Mouse (Mus musculus): ENCODE data around the gene Rsrp1. TPM values are rescaled to one million over a fixed set of nuclear protein-coding genes. Genes with fewer than 3 reads are reported as not detected.
A peak's percentile ranks its signal among the peaks of the same experiment; 100 is the strongest.
"Not testable (repeated sequence)": the region's sequence is repeated elsewhere in the genome, so short reads cannot be mapped to it uniquely, and the experiment has no call there.

The Rsrp1 gene
- polyA plus RNA-seq, 1 experiment from 2014 or later: 400 TPM

DNA sequence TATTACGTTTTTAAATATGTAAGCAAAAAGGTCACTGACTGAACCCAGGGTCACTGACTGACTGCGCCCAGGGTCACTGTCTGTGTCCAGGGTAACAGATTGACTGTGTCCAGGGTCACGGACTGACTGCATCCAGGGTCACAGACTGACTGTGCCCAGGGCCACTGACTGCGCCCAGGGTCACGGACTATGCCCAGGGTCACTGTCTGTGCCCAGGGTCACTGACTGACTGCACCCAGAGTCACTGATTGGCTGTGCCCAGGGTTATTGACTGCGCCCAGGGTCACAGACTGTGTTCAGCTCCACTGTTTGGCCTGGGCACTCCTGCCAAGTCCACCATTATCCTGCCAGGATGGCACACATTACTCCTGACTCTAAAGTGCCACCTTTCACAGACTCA lies 26.1 kb upstream of the Rsrp1 start:
- no peaks in the 10 kb centered on the region for H3K4me1 ChIP-seq (replicated peaks; ENCODE audit: control insufficient read depth, insufficient read depth, low read length)
- H3K4me3 ChIP-seq (ENCODE audit: low read depth, low read length): no peak overlapping the region
- ATAC-seq (replicated peaks; ENCODE audit: low FRiP score, low TSS enrichment, low read depth) (no peak), DNase-seq (ENCODE audit: low spot score) (no peak)
- H3K4me2 ChIP-seq (ENCODE audit: low read length): no peak overlapping the region
- WGBS: 78% methylated on average over 6 of the region's 6 CpGs
- H3K9ac ChIP-seq (ENCODE audit: low read length): no peak overlapping the region
- no peak overlapping the region for H3K27ac ChIP-seq (ENCODE audit: low read depth)
- H3K9me3 ChIP-seq (ENCODE audit: control insufficient read depth, low read length): no peaks in the 10 kb centered on the region
- peaks cover 73% of the 10 kb centered on the region for H3K36me3 ChIP-seq (ENCODE audit: control insufficient read depth, insufficient read depth, low read length)
- H3K27me3 ChIP-seq (replicated peaks; ENCODE audit: control insufficient read depth, insufficient read depth, low read length): no peaks in the 10 kb centered on the region

DNA sequence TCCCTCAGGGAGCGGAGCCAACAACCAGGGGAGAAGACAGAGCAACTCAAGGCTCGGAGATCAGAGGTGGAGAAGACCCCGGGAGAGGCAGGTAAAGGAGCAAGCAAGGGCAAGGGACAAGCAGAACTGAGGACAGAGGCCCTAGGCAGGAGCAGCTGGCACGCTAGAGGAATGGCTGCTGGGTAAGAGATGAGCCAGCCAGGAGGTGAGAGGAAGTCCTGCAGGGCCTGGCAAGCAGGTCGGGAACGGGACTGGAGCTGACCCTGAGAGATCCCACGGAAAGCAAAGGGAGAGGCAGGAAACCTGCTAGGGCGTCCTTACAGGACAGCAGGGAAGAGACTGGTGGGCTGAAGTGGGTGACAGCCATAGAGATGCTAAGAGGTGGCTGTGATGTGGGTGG lies 22.3 kb upstream of the Rsrp1 start:
- ATAC-seq (replicated peaks; ENCODE audit: low FRiP score, low TSS enrichment, low read depth) (no peak), DNase-seq (ENCODE audit: low spot score) (no peak)
- H3K36me3 ChIP-seq (ENCODE audit: control insufficient read depth, insufficient read depth, low read length): peaks cover 98% of the 10 kb centered on the region
- no peak overlapping the region for H3K4me2 ChIP-seq (ENCODE audit: low read length)
- H3K27ac ChIP-seq (ENCODE audit: low read depth): no peak overlapping the region
- H3K27me3 ChIP-seq (replicated peaks; ENCODE audit: control insufficient read depth, insufficient read depth, low read length): no peaks in the 10 kb centered on the region
- WGBS: 96% methylated on average over 8 of the region's 8 CpGs
- H3K9ac ChIP-seq (ENCODE audit: low read length): no peak overlapping the region
- no peaks in the 10 kb centered on the region for H3K4me1 ChIP-seq (replicated peaks; ENCODE audit: control insufficient read depth, insufficient read depth, low read length)
- H3K4me3 ChIP-seq (ENCODE audit: low read depth, low read length): no peak overlapping the region
- no peaks in the 10 kb centered on the region for H3K9me3 ChIP-seq (ENCODE audit: control insufficient read depth, low read length)

DNA sequence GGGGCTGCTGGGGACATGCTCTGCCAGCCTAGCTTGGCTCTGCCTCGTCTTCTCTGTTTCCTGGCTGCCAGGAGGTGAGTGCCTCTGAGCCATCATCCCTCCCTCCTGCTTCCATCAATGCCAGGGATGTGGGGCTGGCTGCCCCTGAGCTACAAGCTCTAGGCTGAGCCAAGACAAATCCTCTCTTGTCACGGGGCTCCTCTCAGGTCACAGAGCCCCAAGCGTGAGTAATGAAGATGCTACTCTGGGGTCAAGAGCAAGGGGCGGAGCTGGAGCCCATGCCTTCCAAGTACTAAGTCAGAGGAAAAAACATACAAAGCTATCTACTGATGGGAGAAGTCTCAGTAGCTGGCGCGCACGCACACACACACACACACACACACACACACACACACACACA lies 20.3 kb upstream of the Rsrp1 start:
- H3K36me3 ChIP-seq (ENCODE audit: control insufficient read depth, insufficient read depth, low read length): peaks cover 98% of the 10 kb centered on the region
- ATAC-seq (replicated peaks; ENCODE audit: low FRiP score, low TSS enrichment, low read depth) (no peak), DNase-seq (ENCODE audit: low spot score) (no peak)

GRCm38 (mm10) chr4:134911406-134911805 lies 12.0 kb upstream of the Rsrp1 start:
- not testable (repeated sequence) for H3K4me3 ChIP-seq (ENCODE audit: low read depth, low read length); H3K4me1 ChIP-seq (replicated peaks; ENCODE audit: control insufficient read depth, insufficient read depth, low read length); H3K27me3 ChIP-seq (replicated peaks; ENCODE audit: control insufficient read depth, insufficient read depth, low read length); H3K9ac ChIP-seq (ENCODE audit: low read length); H3K4me2 ChIP-seq (ENCODE audit: low read length); ATAC-seq (replicated peaks; ENCODE audit: low FRiP score, low TSS enrichment, low read depth); DNase-seq (ENCODE audit: low spot score); H3K9me3 ChIP-seq (ENCODE audit: control insufficient read depth, low read length); H3K27ac ChIP-seq (ENCODE audit: low read depth)
- WGBS: 96% methylated on average over 6 of the region's 8 CpGs
- H3K36me3 ChIP-seq (ENCODE audit: control insufficient read depth, insufficient read depth, low read length): peaks cover 44% of the 10 kb centered on the region

More for the DNA sequence above, 20.3 kb upstream of the Rsrp1 start:
- H3K9ac ChIP-seq (ENCODE audit: low read length): no peak overlapping the region
- no peak overlapping the region for H3K27ac ChIP-seq (ENCODE audit: low read depth)
- no peaks in the 10 kb centered on the region for H3K4me1 ChIP-seq (replicated peaks; ENCODE audit: control insufficient read depth, insufficient read depth, low read length)
- H3K4me2 ChIP-seq (ENCODE audit: low read length): no peak overlapping the region
- H3K27me3 ChIP-seq (replicated peaks; ENCODE audit: control insufficient read depth, insufficient read depth, low read length): no peaks in the 10 kb centered on the region
- H3K9me3 ChIP-seq (ENCODE audit: control insufficient read depth, low read length): no peaks in the 10 kb centered on the region
- WGBS: 79% methylated on average over 7 of the region's 7 CpGs
- no peak overlapping the region for H3K4me3 ChIP-seq (ENCODE audit: low read depth, low read length)

DNA sequence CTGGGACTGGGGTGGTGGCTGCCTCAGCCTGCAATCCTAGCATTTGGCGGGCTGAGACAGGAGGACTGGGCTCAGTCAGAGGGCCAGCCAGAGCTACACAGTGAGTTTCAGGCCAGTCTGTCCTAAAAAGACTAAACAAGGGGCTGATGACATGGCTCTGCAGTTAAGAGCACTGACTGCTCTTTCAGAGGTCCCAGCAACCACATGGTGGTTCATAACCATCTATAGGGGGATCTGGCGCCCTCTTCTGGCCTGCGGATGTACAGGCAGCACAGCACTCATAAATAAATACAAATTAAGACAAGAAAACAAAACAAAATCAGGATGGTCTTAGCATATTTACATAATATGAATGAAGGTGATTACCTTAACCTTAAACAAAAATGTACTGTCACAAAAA lies 10.0 kb upstream of the Rsrp1 start:
- H3K9ac ChIP-seq (ENCODE audit: low read length): no peak overlapping the region
- H3K27ac ChIP-seq (ENCODE audit: low read depth): no peak overlapping the region
- no peaks in the 10 kb centered on the region for H3K9me3 ChIP-seq (ENCODE audit: control insufficient read depth, low read length)
- peaks cover 9% of the 10 kb centered on the region for H3K4me1 ChIP-seq (replicated peaks; ENCODE audit: control insufficient read depth, insufficient read depth, low read length)
- 37% methylated on average over 3 of the region's 3 CpGs for WGBS
- DNase-seq (ENCODE audit: low spot score) (peak; percentile 78), ATAC-seq (replicated peaks; ENCODE audit: low FRiP score, low TSS enrichment, low read depth) (no peak)
- H3K36me3 ChIP-seq (ENCODE audit: control insufficient read depth, insufficient read depth, low read length): peaks cover 24% of the 10 kb centered on the region
- peak overlapping the region; percentile 85 for H3K4me2 ChIP-seq (ENCODE audit: low read length)
- peak overlapping the region; percentile 92 for H3K4me3 ChIP-seq (ENCODE audit: low read depth, low read length)
- no peaks in the 10 kb centered on the region for H3K27me3 ChIP-seq (replicated peaks; ENCODE audit: control insufficient read depth, insufficient read depth, low read length)

DNA sequence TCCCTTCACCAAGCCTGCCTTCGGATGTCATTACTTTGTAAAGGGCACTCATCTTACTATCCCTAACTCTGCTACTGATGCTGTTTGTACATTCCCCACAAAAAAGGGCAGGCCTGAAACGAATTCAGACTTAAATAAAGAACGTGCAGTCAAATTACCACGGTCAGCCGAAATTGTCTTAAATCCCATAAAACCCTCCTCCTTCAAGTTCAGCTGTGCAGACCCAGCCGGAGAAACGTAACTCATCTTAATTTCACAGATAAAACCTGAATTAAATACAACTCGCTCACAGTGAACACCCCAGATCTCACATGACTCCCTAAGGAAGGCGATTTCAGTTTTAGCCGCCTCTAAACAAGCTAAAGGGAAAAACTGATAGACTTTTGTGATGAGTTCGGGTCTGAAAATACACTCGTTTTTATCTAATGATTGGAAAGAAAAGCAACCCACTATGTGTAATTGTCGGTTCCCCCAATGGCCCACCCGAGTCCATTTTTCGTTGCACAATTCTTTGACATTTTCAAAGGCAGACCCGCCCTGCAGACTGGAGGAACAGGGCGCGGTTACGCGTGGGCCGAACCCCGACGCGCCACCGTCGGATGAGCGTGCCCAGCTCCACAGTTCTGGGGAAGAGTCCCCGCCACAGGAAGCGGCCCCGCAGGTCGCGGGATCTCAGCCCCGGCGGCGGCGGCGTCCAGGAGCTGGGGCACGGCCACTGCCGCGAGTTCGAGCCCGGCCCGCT lies 9.1 kb upstream of the Rsrp1 start:
- no peak for DNase-seq (ENCODE audit: low spot score)
- Histone ChIP-seq H3K9ac (ENCODE audit: low read length) (peak overlapping the region; percentile 90), H3K36me3 (ENCODE audit: control insufficient read depth, insufficient read depth, low read length) (peaks cover 15% of the 10 kb centered on the region), H3K4me3 (ENCODE audit: low read depth, low read length) (peak overlapping the region; percentile 92), H3K4me1 (replicated peaks; ENCODE audit: control insufficient read depth, insufficient read depth, low read length) (peaks cover 9% of the 10 kb centered on the region), H3K27me3 (replicated peaks; ENCODE audit: control insufficient read depth, insufficient read depth, low read length) (no peaks in the 10 kb centered on the region), H3K27ac (ENCODE audit: low read depth) (peak overlapping the region; percentile 86), H3K9me3 (ENCODE audit: control insufficient read depth, low read length) (no peaks in the 10 kb centered on the region), H3K4me2 (ENCODE audit: low read length) (peak overlapping the region; percentile 85)
- 1% methylated on average over 43 of the region's 43 CpGs for WGBS
- peak; percentile 65 for ATAC-seq (replicated peaks; ENCODE audit: low FRiP score, low TSS enrichment, low read depth)

- H3K9ac ChIP-seq (ENCODE audit: low read length): peak within 1 kb of the TSS; percentile 90
- no peaks in the 10 kb centered on the region for H3K9me3 ChIP-seq (ENCODE audit: control insufficient read depth, low read length)
- ATAC-seq (replicated peaks; ENCODE audit: low FRiP score, low TSS enrichment, low read depth): peak; percentile 91
- under 1% methylated on average over 25 of the region's 25 CpGs for WGBS
- no peaks in the 10 kb centered on the region for H3K27me3 ChIP-seq (replicated peaks; ENCODE audit: control insufficient read depth, insufficient read depth, low read length)
- H3K27ac ChIP-seq (ENCODE audit: low read depth): peak within 1 kb of the TSS; percentile 86
- DNase-seq (ENCODE audit: low spot score): peak; percentile 94
- peaks cover 9% of the 10 kb centered on the region for H3K4me1 ChIP-seq (replicated peaks; ENCODE audit: control insufficient read depth, insufficient read depth, low read length)
- H3K4me2 ChIP-seq (ENCODE audit: low read length): peak within 1 kb of the TSS; percentile 85
- H3K36me3 ChIP-seq (ENCODE audit: control insufficient read depth, insufficient read depth, low read length): peaks cover 9% of the 10 kb centered on the region
- peak within 1 kb of the TSS; percentile 92 for H3K4me3 ChIP-seq (ENCODE audit: low read depth, low read length)
Observed at GRCm38 (mm10) chr4:134914864-134915209, 8.6 kb upstream of the Rsrp1 start, which contains the start of gene Tmem50a. Gene Tmem50a (minus strand): TSS chr4:134915024.

DNA sequence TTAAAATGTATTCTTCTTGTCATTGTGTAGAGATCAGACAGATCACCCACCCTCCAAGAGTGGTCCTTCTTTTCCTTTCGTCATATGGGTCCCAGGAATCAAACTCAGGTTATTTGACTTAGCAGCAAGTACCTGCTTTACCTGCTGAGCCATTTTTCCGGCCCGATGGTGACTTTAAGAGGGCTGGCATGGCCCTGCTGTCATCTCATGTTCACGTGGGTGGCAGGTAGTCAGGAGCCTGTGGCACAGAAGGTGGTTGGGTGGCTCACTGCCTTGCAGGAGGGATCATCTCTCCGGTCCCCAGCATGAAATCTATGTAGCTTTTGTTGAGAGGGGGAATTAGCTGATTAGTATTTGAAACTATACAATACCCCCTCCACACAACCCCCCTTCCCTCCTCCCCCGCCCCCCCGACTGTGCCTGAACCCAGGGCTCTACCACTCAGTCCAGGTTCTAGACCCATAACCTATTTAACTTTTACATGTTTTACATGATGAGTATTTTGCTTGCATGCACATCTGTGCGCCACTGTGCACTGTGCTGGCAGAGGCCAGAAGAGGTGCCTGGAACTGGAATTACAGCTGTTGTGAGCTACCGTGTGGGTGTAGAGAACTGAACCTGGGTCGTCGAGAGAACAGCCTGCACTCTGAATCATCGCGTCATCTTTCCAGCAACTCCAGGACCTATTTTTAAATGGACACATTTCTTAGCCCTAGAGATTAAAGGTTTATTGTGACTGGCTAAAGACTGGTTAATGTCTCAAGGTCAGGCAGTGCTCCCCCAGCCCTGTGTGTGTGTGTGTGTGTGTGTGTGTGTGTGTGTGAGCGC lies 8.0 kb upstream of the Rsrp1 start:
- no peak for DNase-seq (ENCODE audit: low spot score)
- peaks cover 9% of the 10 kb centered on the region for H3K4me1 ChIP-seq (replicated peaks; ENCODE audit: control insufficient read depth, insufficient read depth, low read length)
- peak overlapping the region; percentile 90; the same call in 1 of the 2 replicates for H3K9ac ChIP-seq (ENCODE audit: low read length)
- peaks cover 7% of the 10 kb centered on the region for H3K36me3 ChIP-seq (ENCODE audit: control insufficient read depth, insufficient read depth, low read length)
- no peaks in the 10 kb centered on the region for H3K27me3 ChIP-seq (replicated peaks; ENCODE audit: control insufficient read depth, insufficient read depth, low read length)
- no peaks in the 10 kb centered on the region for H3K9me3 ChIP-seq (ENCODE audit: control insufficient read depth, low read length)
- H3K4me2 ChIP-seq (ENCODE audit: low read length): peak overlapping the region; percentile 85
- WGBS: 58% methylated on average over 14 of the region's 14 CpGs
- ATAC-seq (replicated peaks; ENCODE audit: low FRiP score, low TSS enrichment, low read depth): peak; percentile 37
- no peak overlapping the region for H3K27ac ChIP-seq (ENCODE audit: low read depth)
- H3K4me3 ChIP-seq (ENCODE audit: low read depth, low read length): peak overlapping the region; percentile 92
